Mouse (Mus musculus) heart, embryonic 16.5 days (tissue): ENCODE results near the gene Sash3. TPM values are rescaled to one million over a fixed set of nuclear protein-coding genes. Genes with fewer than 3 reads are reported as not detected.

Experiments
- ATAC-seq: fragments of 200-750 bp; cut with Nextera tagmentation; replicated peaks from 2 replicates; pipeline ENCODE4 v1.8.0; 2017; ENCODE audit warnings: moderate number of reproducible peaks; ENCODE audit not compliant: insufficient read depth, low FRiP score; ENCODE audit errors: extremely low read depth
- H3K27ac ChIP-seq: fragments of 300-500 bp; sonication (generic); 2 replicates; pipeline ENCODE4 v1.5.1; 2014; ENCODE audit warnings: mild to moderate bottlenecking, low read length, control low read depth, moderate library complexity
- H3K27me3 ChIP-seq: fragments of 300-500 bp; sonication (generic); 2 replicates; pipeline ENCODE4 v1.6.1; 2014; ENCODE audit warnings: low read length, mixed read lengths; ENCODE audit not compliant: control insufficient read depth, insufficient read depth
- H3K36me3 ChIP-seq: fragments of 300-500 bp; sonication (generic); 2 replicates; pipeline ENCODE4 v1.6.1; 2014; ENCODE audit not compliant: control insufficient read depth, insufficient read depth
- H3K4me1 ChIP-seq: fragments of 300-500 bp; sonication (generic); 2 replicates; pipeline ENCODE4 v1.6.1; 2014; ENCODE audit warnings: low read length, mixed read lengths; ENCODE audit not compliant: control insufficient read depth, insufficient read depth
- H3K4me2 ChIP-seq: fragments of 300-500 bp; sonication (generic); 2 replicates; pipeline ENCODE4 v1.6.1; 2014; ENCODE audit warnings: low read depth, mild to moderate bottlenecking, control low read depth, low read length
- H3K4me3 ChIP-seq: fragments of 300-500 bp; sonication (generic); 2 replicates; pipeline ENCODE4 v1.5.1; 2014; ENCODE audit warnings: mild to moderate bottlenecking, control low read depth, low read length
- H3K9ac ChIP-seq: fragments of 300-500 bp; sonication (generic); 2 replicates; pipeline ENCODE4 v1.6.1; 2014; ENCODE audit warnings: low read length, control low read depth
- H3K9me3 ChIP-seq: fragments of 300-500 bp; sonication (generic); replicated peaks from 2 replicates; pipeline ENCODE4 v1.6.1; 2016; ENCODE audit warnings: low read length; ENCODE audit not compliant: control insufficient read depth
- WGBS: fragments of 180-500 bp; shearing (Covaris S2); extraction: QIAGEN DNeasy Blood & Tissue Kit; methylation state at CpG from one replicate; pipeline ENCODE4 v1.1.7; 2014; 5-methylcytosine and 5-hydroxymethylcytosine counted together
- polyA plus RNA-seq: library from polyadenylated mRNA; unstranded; fragments of >200 nt; fragmentation: Nextera tagmentation; extraction: Ambion mirVana; gene quantifications from 2 replicates; pipeline ENCODE4 v1.2.1, GENCODE M21; 2015

Gene Sash3
- polyA plus RNA-seq, 1 experiment from 2014 or later: 22.3 TPM

DNA sequence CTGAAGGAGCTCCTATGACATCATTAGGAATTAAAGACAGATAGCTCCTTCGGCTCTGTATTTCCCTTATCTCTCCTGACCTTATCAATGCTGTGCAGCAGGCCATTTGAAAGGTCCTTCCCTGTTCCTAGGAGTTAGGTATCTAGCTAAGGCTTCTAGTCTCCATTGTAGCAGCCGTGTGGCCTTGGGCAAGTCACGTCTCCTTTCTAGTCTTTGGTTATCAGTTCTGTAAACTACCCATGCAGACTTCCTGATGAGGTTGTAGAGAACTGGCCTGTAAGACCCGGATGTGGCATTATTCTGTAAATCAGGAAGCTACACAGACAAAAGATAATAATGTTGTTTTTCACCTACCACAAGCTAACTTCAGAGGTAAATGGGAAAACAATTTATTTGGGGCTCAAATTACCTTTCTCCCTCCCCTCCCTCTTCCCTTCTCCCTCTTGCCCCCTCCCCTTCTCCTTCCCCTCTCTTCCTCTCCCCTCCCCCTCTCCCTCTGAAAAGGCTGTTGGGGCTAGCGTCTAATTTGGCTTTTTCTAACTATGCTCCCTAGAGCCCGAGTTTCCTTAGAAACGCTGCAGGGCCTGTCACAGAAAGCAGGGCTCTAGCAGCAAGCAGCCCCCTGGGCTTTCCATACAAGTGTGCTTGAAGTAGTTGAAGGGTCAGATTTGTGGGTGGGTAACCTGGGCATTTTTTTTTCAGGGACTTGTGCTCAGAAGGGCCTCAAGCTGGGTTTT lies 7.5 kb upstream of the Sash3 start:
- Histone ChIP-seq H3K36me3 (no peaks in the 10 kb centered on the region), H3K27me3 (no peaks in the 10 kb centered on the region; the same call in 1 of the 2 replicates), H3K9ac (no peak overlapping the region), H3K4me2 (no peak overlapping the region), H3K4me1 (0 out of 2 replicates have a peak, but pooled peaks cover 3% of the 10 kb centered on the region), H3K9me3 (no peaks in the 10 kb centered on the region), H3K4me3 (no peak overlapping the region), H3K27ac (peak overlapping the region; percentile 54; the same call in 1 of the 2 replicates)
- ATAC-seq: no peak
- WGBS: 45% methylated on average over 7 of the region's 7 CpGs

DNA sequence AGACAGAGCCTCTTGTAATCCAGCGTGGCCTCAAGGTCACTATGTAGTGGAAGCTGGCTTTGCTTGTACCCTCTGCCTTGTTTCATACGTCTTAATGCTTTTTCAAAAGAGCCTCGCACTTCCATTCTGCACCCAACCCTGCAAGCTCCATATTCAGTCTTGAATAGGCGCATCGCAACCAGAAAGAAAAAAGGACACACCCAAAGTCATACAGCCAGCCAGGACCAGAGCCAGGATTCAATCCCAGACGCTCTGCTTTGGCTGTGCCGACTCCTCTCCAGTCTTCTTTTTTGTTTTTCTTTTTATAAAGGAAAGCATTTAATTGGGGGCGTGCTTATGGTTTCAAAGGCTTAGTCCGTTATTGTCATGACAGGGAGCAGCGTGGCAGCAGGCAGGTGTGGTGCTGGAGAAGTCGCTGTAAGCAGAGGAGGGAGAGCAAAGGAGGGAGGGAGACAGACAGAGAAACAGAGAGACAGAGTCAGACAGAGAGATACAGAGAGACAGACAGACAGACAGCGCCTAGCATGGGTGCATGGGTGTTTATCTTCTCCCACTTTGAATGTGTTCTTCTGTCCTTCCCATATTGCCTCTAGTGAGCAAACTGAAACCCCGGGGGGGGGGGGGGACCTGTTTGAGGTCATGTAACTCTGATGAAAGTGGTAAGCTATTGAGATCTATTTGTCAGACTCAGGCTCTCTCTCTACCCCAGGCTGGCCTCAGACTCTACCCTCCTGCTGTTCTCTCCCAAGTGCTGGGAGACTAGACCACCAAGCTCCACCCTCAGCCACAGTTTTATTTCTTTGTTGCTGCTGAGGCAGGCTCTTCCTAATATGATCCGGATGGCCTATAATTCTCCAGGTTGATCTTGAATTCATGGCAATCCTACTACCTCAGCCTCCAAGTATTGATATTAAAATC lies 6.6 kb upstream of the Sash3 start:
- H3K27ac ChIP-seq: peak overlapping the region; percentile 54
- no peaks in the 10 kb centered on the region; the same call in 1 of the 2 replicates for H3K27me3 ChIP-seq
- 53% methylated on average over 13 of the region's 14 CpGs for WGBS
- H3K4me1 ChIP-seq: 0 out of 2 replicates have a peak, but pooled peaks cover 3% of the 10 kb centered on the region
- H3K9me3 ChIP-seq: no peaks in the 10 kb centered on the region
- H3K4me3 ChIP-seq: no peak overlapping the region
- no peak for ATAC-seq
- no peaks in the 10 kb centered on the region for H3K36me3 ChIP-seq
- no peak overlapping the region for H3K4me2 ChIP-seq
- H3K9ac ChIP-seq: no peak overlapping the region

DNA sequence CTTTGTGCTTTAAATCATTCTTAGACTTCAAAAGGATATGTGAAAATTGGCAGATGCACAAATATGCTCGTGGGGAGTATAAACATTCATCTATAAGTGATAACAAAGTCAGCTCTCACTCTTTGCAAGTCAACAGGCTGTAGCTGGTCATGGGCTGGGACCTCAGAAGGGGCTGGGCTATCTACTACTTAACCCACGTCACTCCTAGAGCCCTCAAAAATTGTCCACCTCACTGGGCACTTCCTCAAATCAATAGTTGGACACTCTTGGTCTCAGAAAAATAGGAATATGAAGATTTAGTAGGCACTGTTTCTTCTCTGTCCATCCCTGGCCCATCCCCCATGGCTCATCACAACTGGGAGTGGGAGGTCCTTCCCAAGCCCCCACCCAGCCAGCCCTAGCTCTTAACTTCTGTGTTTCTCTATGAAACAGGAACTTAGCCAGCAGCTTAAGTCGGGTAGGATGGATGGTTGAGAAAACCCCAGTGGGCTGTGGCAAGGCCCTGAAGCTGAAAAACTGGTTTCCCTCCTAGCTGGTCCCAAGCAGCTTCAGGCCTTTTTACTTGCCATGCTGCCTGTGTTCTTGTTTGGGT lies 5.9 kb upstream of the Sash3 start:
- H3K27ac ChIP-seq: peak overlapping the region; percentile 35
- H3K4me3 ChIP-seq: no peak overlapping the region
- H3K36me3 ChIP-seq: no peaks in the 10 kb centered on the region
- ATAC-seq: no peak
- 28% methylated on average over 3 of the region's 3 CpGs for WGBS
- no peak overlapping the region for H3K9ac ChIP-seq
- H3K27me3 ChIP-seq: no peaks in the 10 kb centered on the region; the same call in 1 of the 2 replicates
- no peak overlapping the region for H3K4me2 ChIP-seq
- H3K9me3 ChIP-seq: no peaks in the 10 kb centered on the region
- H3K4me1 ChIP-seq: 0 out of 2 replicates have a peak, but pooled peaks cover 3% of the 10 kb centered on the region

DNA sequence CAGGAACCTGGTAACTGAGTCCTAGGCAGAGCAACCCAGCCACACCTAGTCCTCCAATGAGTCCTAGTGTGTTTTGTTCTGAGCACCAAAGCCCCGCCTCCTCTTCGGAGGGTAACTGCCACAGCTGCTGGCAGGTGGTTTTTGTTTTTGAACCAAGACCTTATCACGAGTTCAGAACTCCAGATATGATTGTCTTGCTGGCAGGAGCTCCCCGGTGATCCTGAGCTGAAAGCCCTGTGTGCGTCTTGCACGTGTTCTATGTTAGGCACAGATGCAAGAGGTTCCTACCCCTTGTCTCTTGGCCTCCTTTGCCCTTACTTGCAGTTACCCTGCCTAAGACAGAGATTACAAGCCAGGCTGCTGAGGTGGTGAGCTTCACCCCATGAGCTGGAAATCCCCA lies 4.8 kb upstream of the Sash3 start:
- no peaks in the 10 kb centered on the region for H3K36me3 ChIP-seq
- 0 out of 2 replicates have a peak, but pooled peaks cover 3% of the 10 kb centered on the region for H3K4me1 ChIP-seq
- ATAC-seq: no peak
- H3K4me2 ChIP-seq: no peak overlapping the region
- H3K9ac ChIP-seq: no peak overlapping the region
- no peak overlapping the region for H3K27ac ChIP-seq
- no peaks in the 10 kb centered on the region for H3K9me3 ChIP-seq
- WGBS: 35% methylated on average over 6 of the region's 6 CpGs
- no peaks in the 10 kb centered on the region; the same call in 1 of the 2 replicates for H3K27me3 ChIP-seq
- H3K4me3 ChIP-seq: no peak overlapping the region

DNA sequence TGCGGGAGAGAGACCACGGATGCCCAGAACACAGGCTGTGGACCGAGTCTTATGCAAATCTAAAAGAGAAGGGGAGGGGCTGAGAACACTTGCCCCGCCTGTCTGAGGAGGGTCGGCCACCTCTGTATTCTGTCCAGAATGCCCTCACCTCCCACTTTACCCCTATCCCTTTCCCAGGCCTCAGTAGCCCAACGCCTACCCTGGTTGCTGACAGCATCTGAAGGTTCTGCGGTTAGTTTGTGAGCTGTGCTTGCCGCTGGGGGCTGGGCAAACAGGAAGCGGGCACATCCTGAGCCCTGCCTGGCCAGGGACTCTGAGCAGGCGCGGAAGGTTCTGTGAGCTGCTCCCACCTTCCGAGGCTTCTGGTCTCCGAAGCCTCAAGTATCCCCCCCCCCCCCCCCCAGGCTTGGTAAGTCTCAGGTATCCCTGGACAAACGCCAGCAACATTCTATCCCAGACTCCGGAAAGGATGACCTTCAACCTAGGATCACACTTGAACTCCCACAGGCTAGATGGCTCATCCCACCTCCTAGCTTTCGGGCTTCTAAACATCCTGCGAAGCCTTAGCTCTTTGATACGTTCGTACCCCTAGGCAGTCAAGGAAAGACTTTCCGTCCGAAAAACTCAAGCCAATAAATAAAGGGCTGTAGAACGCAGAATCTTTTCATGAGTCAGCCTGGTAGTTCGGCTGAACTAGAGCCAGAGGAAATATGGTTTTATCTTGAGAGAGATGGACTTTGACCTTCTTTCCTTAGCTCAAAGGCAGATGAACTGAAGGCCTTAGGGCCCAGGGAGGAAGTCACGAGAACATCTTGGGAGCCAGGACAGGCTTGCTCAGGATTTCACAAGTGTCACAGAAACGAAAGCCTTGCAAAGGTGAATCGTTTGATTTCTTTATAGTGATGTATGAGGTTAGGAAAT lies 2.6 kb upstream of the Sash3 start:
- Histone ChIP-seq H3K27ac (no peak overlapping the region; the same call in 1 of the 2 replicates), H3K9me3 (no peaks in the 10 kb centered on the region), H3K4me2 (peak overlapping the region; percentile 60), H3K4me1 (0 out of 2 replicates have a peak, but pooled peaks cover 3% of the 10 kb centered on the region), H3K4me3 (peak overlapping the region; percentile 38), H3K9ac (0 out of 2 replicates have a peak overlapping the region, but pooled peaks have one; percentile 38), H3K36me3 (no peaks in the 10 kb centered on the region), H3K27me3 (no peaks in the 10 kb centered on the region)
- WGBS: 42% methylated on average over 26 of the region's 26 CpGs
- peak; percentile 50 for ATAC-seq

DNA sequence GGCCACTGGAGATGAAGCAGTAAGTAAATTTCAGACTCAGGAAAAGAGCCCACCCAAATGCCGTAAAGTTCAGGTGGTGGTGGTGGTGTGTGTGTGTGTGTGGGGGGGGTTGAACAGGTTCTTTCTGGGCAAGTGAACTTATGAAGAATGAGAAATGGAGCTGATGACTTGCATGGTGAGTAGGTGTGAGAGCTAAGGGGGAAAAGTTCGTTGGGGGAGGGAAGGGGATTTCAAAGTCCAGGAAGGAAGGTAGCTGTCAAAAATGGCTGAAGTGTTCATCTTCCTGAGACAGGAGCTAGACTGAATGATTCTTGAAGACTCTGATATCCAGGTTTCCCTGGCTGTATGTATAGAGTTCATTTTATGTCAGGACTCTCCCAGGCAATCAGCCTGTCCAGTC lies 990 bp downstream of the Sash3 start:
- Histone ChIP-seq H3K4me3 (peak overlapping the region; percentile 27), H3K27ac (no peak overlapping the region; the same call in 1 of the 2 replicates), H3K9ac (no peak overlapping the region), H3K4me2 (peak overlapping the region; percentile 12; the same call in 1 of the 2 replicates), H3K36me3 (no peaks in the 10 kb centered on the region), H3K9me3 (no peaks in the 10 kb centered on the region), H3K4me1 (peaks cover 6% of the 10 kb centered on the region), H3K27me3 (no peaks in the 10 kb centered on the region)
- 59% methylated on average over 2 of the region's 2 CpGs for WGBS
- no peak for ATAC-seq

DNA sequence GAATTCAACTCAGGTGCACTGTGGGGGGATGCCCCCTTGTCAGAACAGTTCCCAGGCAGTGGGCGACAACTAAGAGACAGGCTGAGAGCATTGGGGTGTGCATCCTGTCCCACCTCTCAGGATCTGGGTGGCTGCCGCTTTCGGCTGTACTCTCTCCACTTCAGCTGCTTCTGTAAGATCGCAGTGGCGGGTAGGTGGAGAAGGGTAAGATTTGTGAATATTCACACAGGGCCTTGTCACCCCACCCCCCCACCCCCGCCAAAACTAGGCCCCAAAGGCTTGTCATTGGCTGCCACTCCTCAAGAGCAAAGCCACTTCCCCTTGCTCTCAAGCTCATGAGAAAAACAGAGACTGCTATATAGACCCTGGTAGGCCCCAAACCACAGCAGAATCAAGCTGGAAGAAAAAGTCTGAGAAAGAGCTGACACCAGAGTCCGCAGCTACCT lies 1.5 kb downstream of the Sash3 start:
- H3K27ac ChIP-seq: no peak overlapping the region; the same call in 1 of the 2 replicates
- WGBS: 74% methylated on average over 7 of the region's 7 CpGs
- H3K9ac ChIP-seq: no peak overlapping the region
- H3K4me2 ChIP-seq: no peak overlapping the region; the same call in 1 of the 2 replicates
- H3K27me3 ChIP-seq: no peaks in the 10 kb centered on the region
- no peaks in the 10 kb centered on the region for H3K9me3 ChIP-seq
- peak overlapping the region; percentile 27 for H3K4me3 ChIP-seq
- no peaks in the 10 kb centered on the region for H3K36me3 ChIP-seq
- H3K4me1 ChIP-seq: peaks cover 9% of the 10 kb centered on the region
- ATAC-seq: no peak; the same call in 1 of the 2 replicates

DNA sequence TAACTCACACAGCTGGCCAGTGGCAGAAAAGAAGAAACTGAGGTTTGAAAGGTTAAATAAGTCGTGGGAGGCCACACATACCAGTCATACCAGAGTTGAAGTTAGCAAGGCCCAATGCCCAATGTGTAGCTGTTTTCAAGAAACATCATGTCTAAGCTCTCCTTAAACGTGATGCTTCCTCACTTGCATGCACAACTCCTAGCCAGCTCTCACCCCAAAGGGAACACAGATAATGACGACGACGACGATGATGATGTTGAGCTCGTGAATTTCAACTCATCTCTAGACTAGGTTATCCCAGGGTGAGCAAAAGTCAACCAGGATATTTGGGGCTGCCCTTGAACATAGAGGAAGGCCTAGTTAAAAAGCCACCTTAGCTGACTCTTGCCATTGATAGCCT lies 5.9 kb downstream of the Sash3 start:
- Histone ChIP-seq H3K9ac (no peak overlapping the region), H3K27me3 (no peaks in the 10 kb centered on the region), H3K4me3 (no peak overlapping the region), H3K4me1 (peaks cover 6% of the 10 kb centered on the region), H3K9me3 (no peaks in the 10 kb centered on the region), H3K4me2 (no peak overlapping the region), H3K27ac (no peak overlapping the region), H3K36me3 (no peaks in the 10 kb centered on the region)
- WGBS: 66% methylated on average over 7 of the region's 7 CpGs
- ATAC-seq: no peak
